Mouse (Mus musculus): ENCODE measurements at regions not wholly inside any gene's neighbourhood (a gene's known extent, or its start where the extent isn't known, plus 50 kb on each side); places are given as distances from the start of the nearest gene placed in this dataset.
A peak's percentile ranks its signal among the peaks of the same experiment; 100 is the strongest.

DNA sequence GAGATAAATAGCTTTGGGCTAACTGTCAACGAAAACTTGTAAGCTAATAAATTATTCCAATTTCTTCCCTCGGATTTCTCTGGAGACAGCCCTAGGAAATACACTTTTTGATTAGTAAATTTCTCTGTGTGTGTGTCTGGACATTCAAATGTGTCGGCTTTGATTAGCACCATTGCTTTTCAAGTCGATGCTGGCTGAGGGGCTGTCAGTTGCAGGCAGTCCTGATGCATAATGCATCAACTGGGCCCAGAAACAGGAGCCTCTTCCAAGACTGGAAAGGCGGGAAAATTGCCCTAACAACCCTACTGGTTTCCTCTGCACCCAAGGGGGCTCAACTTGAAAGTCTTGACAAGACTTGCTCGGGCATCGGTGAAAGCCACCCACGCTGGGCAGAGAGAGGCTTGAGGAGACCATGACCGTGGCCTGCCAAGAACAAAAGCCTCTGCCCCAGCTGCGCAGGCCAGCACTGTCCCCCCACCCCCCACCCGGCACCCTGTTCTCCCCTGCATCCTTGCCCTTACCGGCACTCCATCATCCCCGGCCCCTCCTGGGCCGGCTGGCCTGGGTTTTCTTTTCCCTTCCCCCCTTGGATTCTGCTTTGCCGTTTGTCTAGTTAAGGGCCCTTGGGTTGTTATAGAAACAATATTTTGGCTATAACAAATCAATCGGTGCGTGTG is 108.1 kb upstream of the Tbca start:
- no peaks in the 10 kb centered on the region for H3K36me3 ChIP-seq (ENCODE audit: inconsistent target)
- H3K79me2 ChIP-seq (ENCODE audit: inconsistent target) = no peaks in the 10 kb centered on the region
- no peak overlapping the region for H3K4me3 ChIP-seq (ENCODE audit: inconsistent target)
- no peak overlapping the region for H3K27ac ChIP-seq
- WGBS (ENCODE audit: missing documents) = 72% methylated on average over 17 of the region's 17 CpGs

DNA sequence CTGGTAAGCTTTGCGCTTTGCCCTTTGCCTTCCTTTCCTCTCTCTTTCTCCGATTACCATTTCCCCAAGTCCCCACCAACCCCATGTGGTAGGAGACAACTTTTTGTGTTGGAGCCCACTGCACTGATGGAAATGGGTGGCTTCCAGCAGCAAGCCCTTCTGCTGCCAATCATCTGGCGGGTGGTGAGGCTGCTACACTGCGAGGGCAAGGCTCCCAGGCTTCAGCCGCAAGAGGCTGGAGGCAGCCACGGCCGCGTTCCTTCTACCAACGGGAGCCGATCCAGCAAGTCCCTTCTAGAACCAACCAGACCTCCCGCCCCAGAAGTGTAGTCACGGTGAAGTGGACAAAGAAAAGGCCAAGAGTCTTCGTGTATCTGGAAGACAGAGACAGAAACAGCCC is 107.1 kb upstream of the Tbca start:
- Histone ChIP-seq H3K36me3 (ENCODE audit: inconsistent target) (no peaks in the 10 kb centered on the region), H3K79me2 (ENCODE audit: inconsistent target) (no peaks in the 10 kb centered on the region), H3K4me3 (ENCODE audit: inconsistent target) (no peak overlapping the region), H3K27ac (no peak overlapping the region)
- WGBS (ENCODE audit: missing documents) = 96% methylated on average over 12 of the region's 13 CpGs

DNA sequence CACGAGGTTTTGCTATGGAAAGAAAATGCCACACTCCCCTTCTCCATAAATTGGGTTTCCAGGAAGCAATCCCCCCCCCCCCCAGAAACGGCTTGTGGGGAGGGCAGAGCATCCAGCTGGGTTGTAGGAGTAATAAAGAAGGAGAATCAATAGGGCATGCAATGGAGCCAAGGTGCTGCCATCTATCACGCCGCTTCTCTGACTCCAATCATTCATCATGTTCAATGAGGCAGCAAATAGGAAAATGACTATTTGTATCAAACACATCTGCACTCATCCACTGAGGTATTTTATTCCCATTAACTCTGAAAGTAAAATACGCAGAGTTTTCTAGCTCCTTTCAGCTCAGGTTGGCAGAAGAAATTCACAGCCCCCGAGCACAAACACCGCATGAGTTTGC is 103.5 kb upstream of the Tbca start:
- Histone ChIP-seq H3K36me3 (ENCODE audit: inconsistent target) (no peaks in the 10 kb centered on the region), H3K27ac (no peak overlapping the region), H3K4me3 (ENCODE audit: inconsistent target) (no peak overlapping the region), H3K79me2 (ENCODE audit: inconsistent target) (no peaks in the 10 kb centered on the region)
- 84% methylated on average over 7 of the region's 7 CpGs for WGBS (ENCODE audit: missing documents)

DNA sequence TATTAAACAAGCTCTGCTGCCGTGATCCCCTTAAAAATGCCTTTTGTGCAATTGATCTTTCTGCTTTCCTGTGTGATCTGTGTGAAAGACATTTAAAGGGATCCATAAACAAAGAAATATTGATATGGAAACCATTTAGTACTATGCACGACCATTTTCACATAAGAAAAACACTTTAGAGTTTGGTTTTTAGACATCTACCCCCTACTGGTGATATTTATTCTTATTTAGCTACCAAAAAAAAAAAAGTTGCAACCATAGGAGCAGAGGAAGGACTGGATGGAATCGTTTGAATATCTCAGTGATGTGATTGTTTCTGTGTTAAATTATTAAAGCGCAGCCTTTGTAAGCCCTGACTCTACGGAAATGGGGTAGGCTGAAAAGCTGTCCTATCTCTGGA is 101.4 kb upstream of the Tbca start:
- H3K4me3 ChIP-seq (ENCODE audit: inconsistent target) = no peak overlapping the region
- 74% methylated on average over 5 of the region's 5 CpGs for whole genome bisulfite sequencing (ENCODE audit: missing documents)
- H3K79me2 ChIP-seq (ENCODE audit: inconsistent target) = no peaks in the 10 kb centered on the region
- no peaks in the 10 kb centered on the region for H3K36me3 ChIP-seq (ENCODE audit: inconsistent target)
- H3K27ac ChIP-seq = no peak overlapping the region

DNA sequence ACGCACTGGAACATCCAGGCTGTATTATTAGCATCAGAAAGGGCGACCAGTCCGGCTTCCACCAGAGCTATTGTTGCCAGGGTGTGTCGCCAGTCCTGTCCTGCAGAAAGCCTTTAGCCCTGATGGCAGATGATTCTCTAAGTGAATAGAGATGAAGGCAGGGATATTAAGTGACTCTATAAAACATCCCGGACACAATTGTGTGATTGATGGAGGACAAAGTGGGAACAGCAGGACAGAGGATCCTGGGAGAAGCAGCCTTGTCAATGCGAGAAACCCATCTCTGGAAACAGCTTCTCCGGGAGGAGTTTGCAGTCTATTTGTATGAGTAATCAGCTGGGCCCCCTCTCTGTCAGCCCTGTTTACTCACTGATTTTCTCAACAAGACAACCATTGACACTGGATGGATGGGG is 82.1 kb upstream of the Tbca start:
- 27% methylated on average over 7 of the region's 7 CpGs for WGBS (ENCODE audit: missing documents)
- Histone ChIP-seq H3K79me2 (ENCODE audit: inconsistent target) (no peaks in the 10 kb centered on the region), H3K36me3 (ENCODE audit: inconsistent target) (no peaks in the 10 kb centered on the region), H3K4me3 (ENCODE audit: inconsistent target) (no peak overlapping the region), H3K27ac (no peak overlapping the region)

DNA sequence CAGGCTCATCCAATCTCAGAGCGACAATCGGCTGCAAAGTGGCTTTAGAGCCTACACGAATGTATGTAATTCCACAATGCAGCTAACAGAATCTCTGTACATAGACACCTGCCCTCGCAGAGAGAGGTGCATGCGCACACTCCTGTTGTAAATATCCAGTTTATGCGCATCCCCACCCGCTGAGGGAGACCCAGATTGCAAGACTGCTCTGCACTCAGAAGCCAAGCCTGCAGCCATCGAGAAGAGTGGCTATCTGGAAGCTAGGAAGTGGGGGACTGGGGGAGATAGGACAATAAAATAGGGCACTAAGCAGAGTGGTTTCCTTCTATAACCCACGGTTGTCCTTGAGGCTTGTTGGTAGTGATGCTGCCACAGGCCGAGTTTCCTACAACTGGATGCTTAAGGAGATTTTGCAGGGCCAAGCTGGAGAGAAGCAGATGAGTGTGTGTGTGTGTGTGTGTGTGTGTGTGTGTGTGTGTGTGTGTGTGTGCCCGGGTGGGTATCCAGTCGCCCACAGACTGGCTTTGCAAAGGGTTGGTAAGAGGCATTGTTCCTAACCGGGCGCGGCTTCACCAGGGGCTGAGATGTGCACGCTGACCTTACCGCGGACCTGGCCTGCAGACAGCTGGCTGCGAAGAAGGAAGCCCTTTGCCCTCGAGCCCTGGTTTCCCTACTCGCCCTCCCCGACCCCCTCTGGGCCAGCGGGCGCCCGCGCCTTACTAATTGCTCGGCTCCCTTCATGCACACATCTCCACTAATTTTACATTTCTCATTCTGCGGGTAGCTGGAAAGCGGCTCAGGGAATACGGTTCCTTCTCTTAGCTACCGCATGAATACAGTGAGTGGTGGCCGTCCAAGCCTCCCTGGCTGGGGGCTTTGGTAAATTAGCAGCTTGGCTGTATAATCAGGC is 81.1 kb upstream of the Tbca start:
- no peak overlapping the region for H3K4me3 ChIP-seq (ENCODE audit: inconsistent target)
- H3K27ac ChIP-seq = no peak overlapping the region
- no peaks in the 10 kb centered on the region for H3K36me3 ChIP-seq (ENCODE audit: inconsistent target)
- H3K79me2 ChIP-seq (ENCODE audit: inconsistent target) = no peaks in the 10 kb centered on the region
- WGBS (ENCODE audit: missing documents) = 17% methylated on average over 31 of the region's 32 CpGs

DNA sequence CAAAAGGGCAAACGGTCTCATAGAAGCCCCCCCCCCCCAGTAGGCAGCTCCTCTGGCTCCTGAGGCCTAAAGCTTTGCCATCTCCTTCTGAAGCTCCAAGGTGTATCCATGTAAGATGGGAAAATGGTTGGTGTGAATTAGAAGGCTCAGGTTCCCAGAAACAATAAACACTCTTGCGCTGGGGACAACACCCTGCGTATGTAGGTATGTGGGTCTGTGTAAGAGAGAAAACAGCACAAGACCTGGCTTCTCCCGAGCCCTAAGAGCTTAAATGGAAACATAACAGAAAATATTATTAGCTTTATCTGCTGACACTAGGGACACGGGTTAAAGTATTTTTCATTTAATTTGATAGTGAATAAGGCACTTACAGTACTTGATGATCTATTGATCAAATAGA is 79.9 kb upstream of the Tbca start:
- Histone ChIP-seq H3K27ac (no peak overlapping the region), H3K36me3 (ENCODE audit: inconsistent target) (no peaks in the 10 kb centered on the region), H3K79me2 (ENCODE audit: inconsistent target) (no peaks in the 10 kb centered on the region), H3K4me3 (ENCODE audit: inconsistent target) (no peak overlapping the region)
- 74% methylated on average over 5 of the region's 5 CpGs for WGBS (ENCODE audit: missing documents)

DNA sequence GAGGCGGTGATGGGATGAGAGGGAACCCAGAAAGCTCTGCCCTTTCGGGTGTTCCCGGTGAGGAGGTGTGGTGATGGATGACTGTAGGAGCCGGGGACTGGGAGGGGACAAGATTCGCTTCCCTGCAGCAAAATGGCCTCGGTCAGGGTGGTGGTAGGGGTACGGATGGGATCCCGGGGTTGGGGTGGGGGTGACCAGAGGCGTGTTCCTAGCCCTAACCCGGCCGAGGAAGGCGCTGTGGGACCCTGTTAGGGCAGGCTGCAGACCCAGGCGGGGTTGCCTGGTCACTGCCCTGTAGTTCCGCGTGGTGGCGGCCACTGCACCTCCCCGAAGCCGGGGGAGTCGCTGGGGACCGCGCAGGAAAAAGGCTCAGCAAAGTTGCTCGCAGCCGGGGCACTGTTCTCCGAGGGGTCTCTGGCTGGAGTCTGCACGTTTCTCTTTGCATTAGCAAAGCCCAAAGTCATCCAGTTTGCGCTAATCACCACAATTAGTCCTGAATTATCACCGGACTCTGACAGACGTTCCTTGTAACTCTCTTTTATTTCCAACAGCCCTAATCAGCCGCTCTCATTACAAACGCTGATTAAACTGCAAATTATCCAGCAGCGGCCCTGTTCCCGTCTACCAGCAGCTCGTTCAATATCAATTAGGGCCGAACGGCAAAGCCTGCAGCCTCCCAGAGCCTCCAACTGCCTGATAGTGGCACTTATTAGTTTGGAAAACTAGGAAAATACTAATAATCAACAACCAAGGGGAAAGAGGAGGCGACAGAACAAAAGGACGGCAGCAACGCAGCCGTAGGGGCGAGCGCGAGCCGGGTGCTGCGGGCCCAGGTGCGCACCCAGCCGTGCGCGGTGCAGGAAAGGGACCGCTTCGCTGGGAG is 78.8 kb upstream of the Tbca start:
- no peaks in the 10 kb centered on the region for H3K79me2 ChIP-seq (ENCODE audit: inconsistent target)
- no peak overlapping the region for H3K27ac ChIP-seq
- WGBS (ENCODE audit: missing documents) = 3% methylated on average over 50 of the region's 50 CpGs
- H3K4me3 ChIP-seq (ENCODE audit: inconsistent target) = peak overlapping the region; percentile 17; the same call in 1 of the 2 replicates
- H3K36me3 ChIP-seq (ENCODE audit: inconsistent target) = no peaks in the 10 kb centered on the region

DNA sequence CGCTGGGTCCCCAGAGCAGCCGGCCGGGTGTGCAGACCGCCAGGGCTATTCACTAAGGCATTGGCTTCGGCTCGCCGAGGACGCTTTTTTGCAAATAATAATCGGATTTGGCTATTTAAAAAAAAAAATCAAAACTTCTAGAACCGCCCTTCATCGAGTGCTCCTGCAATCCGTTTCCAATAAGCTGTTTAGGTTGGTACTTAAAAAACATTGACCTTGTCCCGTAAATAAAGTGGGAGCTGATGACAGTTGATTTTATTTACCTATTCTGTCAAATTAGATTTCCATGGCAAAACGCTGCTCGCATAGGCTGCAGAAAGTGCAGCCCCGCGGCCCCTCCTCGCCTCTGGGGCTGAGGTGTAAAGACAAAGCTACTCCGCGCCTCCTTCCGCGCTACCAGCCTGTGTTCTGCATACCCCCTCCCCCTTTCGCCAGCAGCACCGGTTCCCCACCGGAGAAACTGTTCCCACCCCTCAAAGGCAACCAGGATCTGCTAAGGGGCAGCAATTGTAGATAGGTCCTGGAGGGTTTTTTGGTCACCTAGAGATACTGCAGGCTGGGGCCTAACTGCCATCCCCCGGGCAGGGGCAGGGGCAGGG is 78.0 kb upstream of the Tbca start:
- Histone ChIP-seq H3K79me2 (ENCODE audit: inconsistent target) (no peaks in the 10 kb centered on the region), H3K27ac (no peak overlapping the region), H3K4me3 (ENCODE audit: inconsistent target) (peak overlapping the region; percentile 19; the same call in 1 of the 2 replicates), H3K36me3 (ENCODE audit: inconsistent target) (no peaks in the 10 kb centered on the region)
- WGBS (ENCODE audit: missing documents) = 8% methylated on average over 25 of the region's 26 CpGs

DNA sequence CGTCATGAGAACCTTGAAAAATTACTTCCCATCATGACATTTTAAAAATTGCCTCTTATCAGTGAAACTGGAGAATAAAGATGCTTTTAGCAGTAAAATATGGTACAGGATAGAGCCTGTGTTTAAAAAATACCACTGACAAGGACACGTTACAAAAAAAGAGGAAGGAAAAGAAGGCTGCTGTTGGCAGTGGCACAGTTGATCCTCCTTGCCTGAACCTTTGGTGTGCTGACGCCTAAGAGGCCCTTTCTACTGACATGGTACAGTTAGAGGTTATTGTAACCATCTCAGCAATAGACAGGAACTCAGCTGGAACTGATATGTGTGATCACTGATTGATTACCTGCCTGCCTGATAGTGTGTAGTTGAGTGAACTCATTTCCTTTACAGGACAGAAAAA is 75.3 kb upstream of the Tbca start:
- H3K27ac ChIP-seq = no peak overlapping the region
- WGBS (ENCODE audit: missing documents) = 7% methylated on average over 3 of the region's 3 CpGs

DNA sequence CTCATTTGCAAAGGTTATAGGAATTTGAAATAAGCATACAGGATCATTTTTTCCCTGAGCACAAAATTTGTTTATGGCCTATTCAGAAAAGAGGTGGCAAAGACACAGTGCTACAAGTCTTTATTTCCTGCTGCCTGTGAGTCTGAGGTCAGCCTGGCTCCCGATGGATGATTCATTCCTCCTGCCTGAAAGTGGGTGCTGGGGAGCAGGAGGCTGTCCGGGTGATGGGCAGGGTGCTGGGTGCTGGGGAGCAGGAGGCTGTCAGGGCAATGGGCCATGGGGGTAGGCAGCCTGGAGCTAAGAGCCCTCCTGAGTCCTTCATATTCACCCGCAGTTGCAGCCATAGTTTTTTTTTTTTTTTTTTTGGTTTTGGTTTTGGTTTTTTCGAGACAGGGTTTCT is 67.1 kb upstream of the Tbca start:
- no peak overlapping the region for H3K4me3 ChIP-seq (ENCODE audit: inconsistent target)
- no peak overlapping the region for H3K27ac ChIP-seq
- WGBS (ENCODE audit: missing documents) = 33% methylated on average over 4 of the region's 4 CpGs
- H3K36me3 ChIP-seq (ENCODE audit: inconsistent target) = no peaks in the 10 kb centered on the region
- no peaks in the 10 kb centered on the region for H3K79me2 ChIP-seq (ENCODE audit: inconsistent target)

More for the DNA sequence above, 75.3 kb upstream of the Tbca start:
- H3K36me3 ChIP-seq (ENCODE audit: inconsistent target) = no peaks in the 10 kb centered on the region
- H3K79me2 ChIP-seq (ENCODE audit: inconsistent target) = no peaks in the 10 kb centered on the region
- H3K4me3 ChIP-seq (ENCODE audit: inconsistent target) = no peak overlapping the region

Measured in macrophage (primary cell).